Mouse (Mus musculus) embryo, embryonic 11.5 days (tissue): ENCODE results near the gene Srsf3.

ENCODE experiments used
- DNase-seq: peaks from one replicate; pipeline ENCODE4 v3.0.0-alpha.2; 2012; ENCODE audit warnings: low read depth, low spot score

Gene Srsf3

DNA sequence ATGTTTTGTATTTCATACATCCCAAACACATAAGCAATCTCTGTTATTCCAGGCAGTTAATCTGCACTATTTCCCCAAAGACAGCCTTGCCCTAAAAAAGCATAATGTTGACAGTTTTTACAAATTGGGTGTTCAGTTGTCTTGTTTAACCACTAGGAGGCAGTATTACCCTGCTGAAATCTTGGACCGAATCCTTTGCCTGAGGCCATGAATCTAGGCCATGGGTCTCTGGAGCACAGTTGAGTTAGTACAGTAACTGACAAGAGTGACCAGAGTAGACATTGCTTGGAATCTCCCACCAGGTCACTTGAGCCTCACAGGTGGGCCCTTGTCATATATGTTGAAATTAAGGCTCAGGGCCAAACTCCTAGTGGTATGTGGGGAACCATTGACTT is 12.5 kb downstream of the Srsf3 start:
- no peak for DNase-seq

GRCm38 (mm10) chr17:29045741-29046530 is 13.5 kb downstream of the Srsf3 start:
- DNase-seq = no peak

DNA sequence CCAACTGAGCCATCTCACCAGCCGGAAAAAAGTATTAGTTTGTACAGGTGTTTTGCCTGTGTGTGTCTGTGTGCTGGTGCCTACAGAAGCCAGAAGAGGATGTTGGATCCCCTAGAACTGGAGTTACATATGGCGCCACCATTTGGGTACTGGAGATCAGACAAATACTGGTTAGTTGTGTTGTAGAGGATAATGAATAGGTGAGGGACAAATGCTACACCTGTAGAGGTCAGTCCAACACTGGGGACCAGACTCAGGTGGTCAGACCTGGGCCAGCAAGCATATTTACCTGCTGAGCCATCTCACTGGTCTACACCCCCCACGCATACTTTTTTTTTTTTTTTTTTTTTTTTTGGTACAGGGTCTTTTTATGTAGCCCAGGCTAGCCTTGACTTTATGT is 14.4 kb downstream of the Srsf3 start:
- no peak for DNase-seq

- DNase-seq = no peak
Observed at GRCm38 (mm10) chr17:29047697-29048514, 15.5 kb downstream of the Srsf3 start.

GRCm38 (mm10) chr17:29048748-29049507 is 16.5 kb downstream of the Srsf3 start:
- DNase-seq = peak; percentile 72

- no peak for DNase-seq
Observed at GRCm38 (mm10) chr17:29049508-29049889, 17.1 kb downstream of the Srsf3 start.

GRCm38 (mm10) chr17:29049923-29050322 is 17.5 kb downstream of the Srsf3 start:
- DNase-seq = no peak

GRCm38 (mm10) chr17:29050791-29051190 is 18.4 kb downstream of the Srsf3 start:
- DNase-seq = no peak

DNA sequence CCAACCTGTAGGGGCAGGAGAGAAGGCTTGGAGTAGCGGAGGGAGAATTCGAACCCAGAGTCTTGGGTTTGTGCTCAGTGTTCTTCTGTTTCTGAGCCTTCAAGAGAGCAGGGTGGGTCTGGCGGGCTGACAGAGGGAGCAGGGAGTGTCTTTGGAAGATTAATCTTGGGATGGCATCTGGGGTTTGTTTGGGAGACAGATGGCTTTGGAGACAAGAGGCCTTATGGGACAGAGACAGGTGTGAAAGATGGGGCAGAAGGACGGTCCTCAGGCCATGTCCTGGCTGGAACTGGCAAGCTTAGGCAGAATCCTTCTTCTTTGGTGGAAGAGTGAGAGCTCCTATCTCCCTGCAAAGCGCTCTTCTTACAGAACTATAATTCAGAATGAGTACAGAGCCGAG is 20.6 kb downstream of the Srsf3 start:
- no peak for DNase-seq

GRCm38 (mm10) chr17:29053841-29054240 is 21.4 kb downstream of the Srsf3 start:
- DNase-seq = no peak

DNA sequence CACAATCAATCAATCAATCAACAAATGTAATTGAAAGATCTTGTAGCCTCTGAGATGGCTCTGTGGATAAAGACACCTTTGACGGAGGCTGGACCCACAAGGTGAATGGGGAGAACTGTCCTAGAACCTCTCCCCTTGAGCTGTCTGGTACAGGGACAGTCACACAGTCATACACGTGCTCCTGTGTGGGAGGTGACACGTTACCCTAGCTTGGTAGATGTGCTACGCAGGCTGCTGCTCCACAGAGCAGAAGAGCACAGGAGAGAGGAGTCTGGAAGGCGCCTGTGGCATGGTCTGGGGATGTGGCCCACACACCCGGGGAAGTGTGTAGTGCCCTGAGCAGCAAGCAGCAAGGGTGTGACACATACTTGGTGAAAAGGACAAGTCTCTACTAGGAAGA is 22.0 kb downstream of the Srsf3 start:
- DNase-seq = no peak

DNA sequence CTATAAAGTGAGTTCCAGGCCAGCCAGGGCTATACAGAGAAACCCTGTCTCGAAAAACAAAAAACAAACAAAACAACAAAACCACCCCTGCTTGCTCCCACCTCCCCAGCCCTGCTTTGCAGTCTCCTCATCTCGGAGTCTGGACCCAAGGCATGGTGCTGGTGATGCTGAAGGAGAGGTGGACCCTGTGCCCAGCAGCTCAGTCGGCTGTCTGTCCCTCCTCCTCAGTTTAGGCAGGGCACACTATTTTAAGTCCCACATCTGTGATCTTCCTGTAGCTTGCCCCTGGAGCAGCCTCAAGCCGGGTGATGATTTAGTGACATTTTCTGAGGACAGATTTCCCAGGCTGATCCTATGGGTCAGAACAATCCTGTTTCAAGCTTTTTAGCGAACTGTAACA is 23.2 kb downstream of the Srsf3 start:
- DNase-seq = no peak

- DNase-seq = no peak
Observed at GRCm38 (mm10) chr17:29056207-29056606, 23.8 kb downstream of the Srsf3 start.

DNA sequence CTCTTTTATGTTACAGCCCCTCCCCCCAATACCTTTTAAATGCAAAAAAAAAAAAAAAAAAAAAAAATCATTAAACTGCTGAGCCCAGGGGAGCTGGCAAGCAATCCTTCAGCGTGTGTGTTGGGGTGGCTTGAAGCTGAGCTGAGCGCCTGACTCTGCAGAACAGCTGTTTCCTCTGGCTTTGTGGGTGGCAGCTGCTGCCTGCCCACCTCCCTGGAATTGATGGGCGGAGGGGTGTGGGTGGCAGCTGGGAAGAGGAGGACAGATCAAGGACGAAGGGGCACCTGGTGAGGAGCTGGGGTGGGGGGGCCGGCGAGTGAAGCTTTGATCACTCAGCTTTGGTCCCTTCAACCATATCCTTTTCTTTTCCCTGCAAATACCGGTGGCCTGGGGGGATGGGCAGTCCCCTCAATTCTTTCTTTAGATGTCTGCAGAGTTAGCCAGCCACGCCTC is 24.3 kb downstream of the Srsf3 start:
- DNase-seq = no peak

DNA sequence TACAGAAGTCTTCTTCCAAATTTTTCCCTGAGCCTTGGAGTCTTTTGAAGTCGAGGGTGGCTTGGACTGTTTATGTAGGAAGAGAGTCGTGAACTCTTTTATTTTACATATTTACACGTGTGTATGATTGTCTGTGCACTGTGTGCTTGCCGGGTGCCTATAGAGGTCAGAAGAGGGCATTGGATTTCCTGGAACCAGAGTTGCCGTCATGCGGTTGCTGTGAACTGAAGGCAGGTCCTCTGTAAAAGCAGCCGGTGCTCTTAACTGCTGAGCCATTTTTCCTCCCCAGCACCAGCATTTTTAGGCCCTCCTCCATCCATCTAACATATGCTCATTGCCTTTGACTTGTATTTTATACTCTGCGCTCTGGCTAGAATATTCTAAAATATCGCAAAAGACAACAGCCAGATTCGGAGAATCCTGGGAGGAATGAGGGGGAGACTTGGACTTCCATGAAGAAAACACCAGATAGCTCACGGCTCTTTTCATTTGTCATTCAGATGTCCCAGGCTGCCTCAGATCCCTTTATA is 25.0 kb downstream of the Srsf3 start:
- no peak for DNase-seq

DNA sequence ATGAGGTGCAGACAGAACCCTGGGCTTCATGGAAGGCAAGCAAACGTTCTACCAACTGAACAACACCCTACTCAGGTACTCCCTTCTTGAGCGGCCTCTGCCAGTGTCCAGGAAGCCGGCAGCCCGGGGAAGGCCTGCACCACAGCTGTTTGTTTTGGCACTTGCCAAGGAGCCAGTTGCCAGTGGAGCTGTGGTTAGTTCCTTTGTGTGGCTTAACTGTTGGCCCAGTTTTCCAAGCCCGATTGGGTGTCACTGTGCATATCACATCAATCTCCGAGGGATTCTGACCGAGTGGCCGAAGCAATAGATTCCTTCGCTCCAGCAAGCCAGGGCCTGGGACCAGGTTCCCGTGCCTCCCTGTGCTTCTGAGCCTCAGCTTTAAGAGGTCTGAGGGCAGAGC is 25.5 kb downstream of the Srsf3 start:
- DNase-seq = no peak

- DNase-seq = no peak
Observed at GRCm38 (mm10) chr17:29058487-29058886, 26.1 kb downstream of the Srsf3 start.

- no peak for DNase-seq
Observed at GRCm38 (mm10) chr17:29059581-29059980, 27.2 kb downstream of the Srsf3 start.

DNA sequence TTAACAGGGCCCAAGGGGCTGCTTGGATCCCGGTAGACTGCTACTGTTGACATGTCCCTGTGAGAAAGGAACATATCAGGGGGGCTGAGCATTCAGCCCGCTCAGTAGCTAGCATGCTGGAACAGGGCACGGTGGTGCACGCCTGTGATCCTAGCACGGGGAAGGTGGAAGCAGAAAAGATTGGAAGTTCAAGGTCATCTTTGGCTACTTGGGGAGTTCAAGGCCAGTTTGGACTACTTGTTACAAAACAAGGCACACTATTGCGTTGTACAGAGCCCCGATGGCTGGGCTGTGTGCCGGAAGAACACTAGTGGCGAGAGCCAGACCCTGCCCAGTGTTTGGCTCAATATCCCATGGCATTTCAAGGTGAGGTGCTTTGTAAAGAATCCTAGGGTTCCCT is 28.5 kb downstream of the Srsf3 start:
- DNase-seq = no peak

- DNase-seq = no peak
Observed at GRCm38 (mm10) chr17:29062119-29063035, 29.9 kb downstream of the Srsf3 start.
